Mouse (Mus musculus): ENCODE data around the gene Irx2. TPM values are rescaled to one million over a fixed set of nuclear protein-coding genes. Genes with fewer than 3 reads are reported as not detected.
A peak's percentile ranks its signal among the peaks of the same experiment; 100 is the strongest.

Irx2 gene
- polyA plus RNA-seq, 1 experiment: 17.6 TPM

DNA sequence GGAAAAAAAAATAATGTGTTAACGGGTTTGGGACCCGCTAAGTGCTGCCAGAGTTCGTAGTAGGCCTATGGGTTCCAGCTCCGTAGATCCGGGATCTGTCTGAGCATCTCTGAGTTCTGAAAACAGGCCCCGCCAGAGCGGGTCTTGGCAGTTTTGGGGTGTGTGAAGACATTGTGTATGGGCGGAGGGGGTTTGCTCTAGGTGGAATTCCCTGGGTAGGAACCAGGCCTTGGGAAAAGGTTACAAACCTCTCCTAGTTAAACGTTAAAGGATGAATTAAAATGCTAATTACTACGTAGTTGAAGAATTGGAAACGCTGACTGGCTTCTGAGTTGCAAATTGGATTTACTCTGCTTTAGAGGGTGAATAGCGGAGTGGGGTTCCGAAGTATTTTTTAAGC is 1.2 kb downstream of the Irx2 start:
- H3K4me1 ChIP-seq (ENCODE audit: control insufficient read depth, insufficient read depth, low read length): no peaks in the 10 kb centered on the region
- peak overlapping the region; percentile 47 for H3K4me3 ChIP-seq (ENCODE audit: insufficient read depth, low read depth, low read length)
- peak; percentile 54 for DNase-seq
- no peaks in the 10 kb centered on the region for H3K36me3 ChIP-seq (ENCODE audit: control insufficient read depth, insufficient read depth, low read length)
- H3K27ac ChIP-seq (ENCODE audit: insufficient read depth, low read depth, low read length): no peak overlapping the region
- WGBS: 5% methylated on average over 13 of the region's 13 CpGs
- TF ChIP-seq POLR2A (IDR thresholded peaks at IDR 0.05; ENCODE audit: low read depth, low read length) (no peak), CTCF (conservative IDR thresholded peaks at IDR 0.05; ENCODE audit: insufficient read depth, insufficient read length, low read depth, low read length) (no peak)
- peaks cover 6% of the 10 kb centered on the region for H3K27me3 ChIP-seq (replicated peaks; ENCODE audit: control insufficient read depth, insufficient read depth, low read length)

DNA sequence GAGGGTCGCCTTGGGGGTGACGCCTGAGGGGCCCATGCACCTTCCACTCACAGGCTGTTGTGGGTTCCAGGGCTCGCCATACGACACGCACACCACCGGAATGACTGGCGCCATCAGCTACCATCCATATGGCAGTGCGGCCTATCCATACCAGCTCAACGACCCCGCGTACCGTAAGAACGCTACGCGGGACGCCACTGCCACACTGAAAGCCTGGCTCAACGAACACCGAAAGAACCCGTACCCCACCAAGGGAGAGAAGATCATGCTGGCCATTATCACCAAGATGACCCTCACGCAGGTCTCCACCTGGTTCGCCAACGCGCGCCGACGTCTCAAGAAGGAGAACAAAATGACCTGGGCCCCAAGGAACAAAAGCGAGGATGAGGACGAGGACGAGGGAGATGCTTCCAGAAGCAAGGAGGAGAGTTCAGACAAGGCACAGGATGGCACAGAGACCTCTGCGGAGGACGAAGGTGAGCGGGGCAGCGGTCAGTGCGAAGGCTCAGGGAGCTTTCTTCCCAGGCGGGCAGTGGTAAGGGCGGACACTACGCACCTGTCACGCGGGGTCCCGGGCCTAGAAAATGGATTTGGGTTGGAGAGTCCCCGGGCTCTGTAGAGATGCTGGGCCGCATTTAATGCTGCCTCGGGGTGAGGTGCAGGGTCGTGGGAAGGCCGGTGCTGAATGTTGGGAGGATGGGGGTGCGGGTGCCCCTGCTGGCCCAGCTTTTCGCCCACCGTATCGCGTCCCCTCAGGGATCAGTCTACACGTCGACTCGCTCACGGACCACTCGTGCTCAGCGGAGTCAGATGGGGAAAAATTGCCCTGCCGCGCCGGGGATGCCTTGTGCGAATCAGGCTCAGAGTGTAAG is 2.1 kb downstream of the Irx2 start:
- no peaks in the 10 kb centered on the region for H3K36me3 ChIP-seq (ENCODE audit: control insufficient read depth, insufficient read depth, low read length)
- no peak for DNase-seq
- no peak overlapping the region for H3K27ac ChIP-seq (ENCODE audit: insufficient read depth, low read depth, low read length)
- WGBS: 5% methylated on average over 60 of the region's 60 CpGs
- H3K4me3 ChIP-seq (ENCODE audit: insufficient read depth, low read depth, low read length): peak overlapping the region; percentile 43
- H3K27me3 ChIP-seq (replicated peaks; ENCODE audit: control insufficient read depth, insufficient read depth, low read length): peaks cover 7% of the 10 kb centered on the region
- TF ChIP-seq CTCF (conservative IDR thresholded peaks at IDR 0.05; ENCODE audit: insufficient read depth, insufficient read length, low read depth, low read length) (no peak), POLR2A (IDR thresholded peaks at IDR 0.05; ENCODE audit: low read depth, low read length) (no peak)
- no peaks in the 10 kb centered on the region for H3K4me1 ChIP-seq (ENCODE audit: control insufficient read depth, insufficient read depth, low read length)

DNA sequence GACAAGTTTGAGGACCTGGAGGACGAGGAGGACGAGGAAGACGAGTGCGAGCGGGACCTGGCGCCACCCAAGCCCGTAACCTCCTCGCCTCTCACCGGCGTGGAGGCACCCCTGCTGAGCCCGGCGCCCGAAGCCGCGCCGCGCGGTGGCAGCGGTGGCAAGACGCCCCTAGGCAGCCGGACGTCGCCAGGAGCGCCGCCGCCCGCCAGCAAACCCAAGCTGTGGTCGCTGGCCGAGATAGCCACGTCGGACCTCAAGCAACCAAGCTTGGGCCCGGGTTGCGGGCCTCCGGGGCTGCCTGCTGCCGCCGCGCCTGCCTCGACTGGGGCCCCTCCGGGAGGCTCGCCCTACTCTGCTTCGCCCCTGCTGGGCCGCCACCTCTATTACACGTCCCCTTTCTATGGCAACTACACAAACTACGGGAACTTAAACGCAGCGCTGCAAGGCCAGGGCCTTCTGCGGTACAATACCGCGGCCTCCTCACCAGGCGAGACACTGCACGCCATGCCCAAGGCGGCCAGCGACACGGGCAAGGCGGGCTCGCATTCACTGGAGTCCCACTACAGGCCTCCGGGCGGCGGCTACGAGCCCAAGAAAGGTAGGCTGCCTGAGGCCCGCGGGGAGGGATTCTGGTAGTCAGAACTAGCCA is 2.9 kb downstream of the Irx2 start:
- H3K4me3 ChIP-seq (ENCODE audit: insufficient read depth, low read depth, low read length): peak overlapping the region; percentile 43
- H3K36me3 ChIP-seq (ENCODE audit: control insufficient read depth, insufficient read depth, low read length): no peaks in the 10 kb centered on the region
- H3K27ac ChIP-seq (ENCODE audit: insufficient read depth, low read depth, low read length): no peak overlapping the region
- no peaks in the 10 kb centered on the region for H3K4me1 ChIP-seq (ENCODE audit: control insufficient read depth, insufficient read depth, low read length)
- TF ChIP-seq CTCF (conservative IDR thresholded peaks at IDR 0.05; ENCODE audit: insufficient read depth, insufficient read length, low read depth, low read length): no peak
- TF ChIP-seq POLR2A (IDR thresholded peaks at IDR 0.05; ENCODE audit: low read depth, low read length): no peak
- DNase-seq: no peak
- WGBS: 3% methylated on average over 62 of the region's 62 CpGs
- H3K27me3 ChIP-seq (replicated peaks; ENCODE audit: control insufficient read depth, insufficient read depth, low read length): peaks cover 7% of the 10 kb centered on the region

DNA sequence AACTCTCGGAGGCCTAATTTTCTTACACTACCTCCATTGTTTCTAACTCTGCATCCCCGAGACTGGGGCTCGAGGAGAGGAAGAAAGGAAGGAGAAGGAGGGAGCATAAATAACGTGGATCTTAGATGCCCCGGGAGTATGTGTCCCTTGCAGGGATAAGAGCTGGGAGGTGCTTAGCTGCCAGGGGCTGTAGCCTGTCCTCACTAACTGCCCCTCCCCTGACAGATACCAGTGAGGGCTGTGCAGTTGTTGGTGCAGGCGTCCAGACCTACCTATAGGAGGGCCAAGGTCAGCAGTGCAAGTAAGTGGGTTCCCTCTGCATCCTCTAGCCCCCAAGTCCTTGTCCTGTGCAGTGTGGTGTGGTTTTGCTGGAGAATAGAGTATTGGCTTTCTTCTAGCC is 3.7 kb downstream of the Irx2 start:
- H3K4me3 ChIP-seq (ENCODE audit: insufficient read depth, low read depth, low read length): peak overlapping the region; percentile 45
- 14% methylated on average over 6 of the region's 6 CpGs for WGBS
- no peak for DNase-seq
- TF ChIP-seq POLR2A (IDR thresholded peaks at IDR 0.05; ENCODE audit: low read depth, low read length) (no peak), CTCF (conservative IDR thresholded peaks at IDR 0.05; ENCODE audit: insufficient read depth, insufficient read length, low read depth, low read length) (no peak)
- H3K36me3 ChIP-seq (ENCODE audit: control insufficient read depth, insufficient read depth, low read length): no peaks in the 10 kb centered on the region
- H3K27ac ChIP-seq (ENCODE audit: insufficient read depth, low read depth, low read length): no peak overlapping the region
- peaks cover 7% of the 10 kb centered on the region; the same call in 1 of the 2 replicates for H3K27me3 ChIP-seq (replicated peaks; ENCODE audit: control insufficient read depth, insufficient read depth, low read length)
- H3K4me1 ChIP-seq (ENCODE audit: control insufficient read depth, insufficient read depth, low read length): no peaks in the 10 kb centered on the region

DNA sequence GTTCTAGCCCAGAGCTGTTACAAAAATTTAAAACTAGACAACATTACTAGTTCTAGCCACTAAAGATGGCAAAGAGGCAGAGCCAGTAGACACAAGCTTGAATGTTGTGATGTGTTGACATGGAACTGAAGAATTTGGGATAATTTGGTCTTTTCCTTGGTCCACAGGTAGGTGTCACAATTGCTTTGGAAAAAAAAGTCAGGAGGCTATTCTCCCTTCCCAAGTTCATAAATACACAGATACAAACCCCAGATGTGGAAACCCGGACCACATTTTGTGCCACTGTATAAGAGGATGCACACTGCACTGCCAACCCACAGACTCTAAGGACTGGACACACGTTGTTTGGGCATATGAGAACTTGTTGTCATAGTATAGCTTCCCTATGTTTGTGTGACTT is 4.5 kb downstream of the Irx2 start:
- Histone ChIP-seq H3K4me3 (ENCODE audit: insufficient read depth, low read depth, low read length) (0 out of 2 replicates have a peak overlapping the region, but pooled peaks have one; percentile 21), H3K27me3 (replicated peaks; ENCODE audit: control insufficient read depth, insufficient read depth, low read length) (peaks cover 7% of the 10 kb centered on the region; the same call in 1 of the 2 replicates)
- DNase-seq: no peak

DNA sequence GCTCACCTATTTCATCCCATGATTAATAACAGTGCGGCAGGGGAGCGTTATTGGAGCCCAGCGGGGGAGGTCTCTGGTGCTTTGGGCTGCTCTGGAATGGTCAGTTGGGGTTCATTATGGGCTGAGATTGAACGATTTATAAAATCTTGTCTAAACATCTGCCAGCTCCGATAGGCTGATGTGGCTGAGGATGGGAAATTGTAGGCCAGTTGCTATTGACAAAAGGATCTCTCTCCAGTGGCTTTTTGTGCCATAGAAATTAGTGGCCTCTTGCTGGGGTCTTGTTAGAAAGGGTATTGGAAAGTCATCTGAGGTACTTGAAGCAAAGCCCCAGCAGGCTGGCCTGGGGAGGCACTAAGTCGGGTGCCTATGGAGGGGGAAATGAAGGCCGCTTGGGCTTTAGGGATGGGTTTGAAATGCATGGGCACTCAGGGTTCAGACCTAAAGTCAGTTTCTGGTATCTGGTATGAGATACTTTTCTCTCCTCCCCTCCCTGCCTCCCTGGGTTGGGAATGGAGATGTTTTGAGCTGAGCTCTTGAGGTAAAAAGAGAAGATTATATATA is 6.2 kb downstream of the Irx2 start:
- peaks cover 4% of the 10 kb centered on the region; the same call in 1 of the 2 replicates for H3K4me1 ChIP-seq (ENCODE audit: control insufficient read depth, insufficient read depth, low read length)
- TF ChIP-seq CTCF (conservative IDR thresholded peaks at IDR 0.05; ENCODE audit: insufficient read depth, insufficient read length, low read depth, low read length) (no peak), POLR2A (IDR thresholded peaks at IDR 0.05; ENCODE audit: low read depth, low read length) (no peak)
- 22% methylated on average over 7 of the region's 7 CpGs for WGBS
- 0 out of 2 replicates have a peak, but pooled peaks cover 7% of the 10 kb centered on the region for H3K27me3 ChIP-seq (replicated peaks; ENCODE audit: control insufficient read depth, insufficient read depth, low read length)
- H3K27ac ChIP-seq (ENCODE audit: insufficient read depth, low read depth, low read length): no peak overlapping the region
- DNase-seq: no peak
- H3K36me3 ChIP-seq (ENCODE audit: control insufficient read depth, insufficient read depth, low read length): no peaks in the 10 kb centered on the region
- no peak overlapping the region for H3K4me3 ChIP-seq (ENCODE audit: insufficient read depth, low read depth, low read length)

More for the DNA sequence above, 4.5 kb downstream of the Irx2 start:
- no peak overlapping the region for H3K27ac ChIP-seq (ENCODE audit: insufficient read depth, low read depth, low read length)
- no peaks in the 10 kb centered on the region for H3K36me3 ChIP-seq (ENCODE audit: control insufficient read depth, insufficient read depth, low read length)
- no peaks in the 10 kb centered on the region for H3K4me1 ChIP-seq (ENCODE audit: control insufficient read depth, insufficient read depth, low read length)
- WGBS: 26% methylated on average over 2 of the region's 2 CpGs
- TF ChIP-seq CTCF (conservative IDR thresholded peaks at IDR 0.05; ENCODE audit: insufficient read depth, insufficient read length, low read depth, low read length) (no peak), POLR2A (IDR thresholded peaks at IDR 0.05; ENCODE audit: low read depth, low read length) (no peak)

All from kidney, adult 2 months (tissue).